Mouse (Mus musculus): ENCODE measurements around the gene Agrp.

Gene Agrp

DNA sequence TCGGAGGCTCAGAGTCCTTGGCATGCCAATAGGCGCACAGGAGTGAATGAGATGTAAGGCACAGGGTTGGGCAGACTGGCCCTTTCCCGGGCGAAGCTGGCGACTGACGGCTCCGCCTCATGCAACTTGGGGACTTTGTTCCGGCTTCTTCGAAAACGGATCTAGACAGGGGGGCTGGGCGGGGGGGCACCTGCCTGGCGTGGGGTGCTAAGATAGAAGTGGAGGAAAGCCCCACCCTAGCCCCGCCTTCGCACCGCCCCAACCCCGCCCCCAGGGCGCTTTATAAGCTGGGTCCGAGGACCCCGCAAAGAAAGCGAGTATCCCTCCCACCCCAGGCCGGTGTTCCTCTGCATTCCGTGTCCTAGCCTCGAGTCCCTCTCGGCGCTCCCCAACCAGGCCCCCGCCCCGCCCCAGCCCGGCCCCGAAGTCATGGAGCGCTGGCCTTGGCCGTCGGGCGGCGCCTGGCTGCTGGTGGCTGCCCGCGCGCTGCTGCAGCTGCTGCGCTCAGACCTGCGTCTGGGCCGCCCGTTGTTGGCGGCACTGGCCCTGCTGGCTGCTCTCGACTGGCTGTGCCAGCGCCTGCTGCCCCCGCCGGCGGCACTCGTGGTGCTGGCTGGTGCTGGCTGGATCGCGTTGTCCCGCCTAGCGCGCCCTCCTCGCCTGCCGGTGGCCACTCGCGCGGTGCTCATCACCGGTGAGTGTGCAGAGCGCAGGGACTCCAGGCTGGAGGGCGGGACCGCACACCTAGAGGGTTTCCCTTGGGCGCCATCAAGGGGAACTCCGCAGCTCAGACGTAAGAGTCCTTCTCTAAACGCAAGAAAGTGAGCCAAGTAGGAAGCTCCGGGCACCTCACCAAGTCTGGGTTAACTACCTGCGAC is 118.5 kb downstream of the Agrp start, which contains the start of gene Hsd11b2:
Gene Hsd11b2, plus strand, starts transcription at position 320 of the 878 bp plus-strand sequence.
- no peak for DNase-seq (ENCODE audit: low spot score)

DNA sequence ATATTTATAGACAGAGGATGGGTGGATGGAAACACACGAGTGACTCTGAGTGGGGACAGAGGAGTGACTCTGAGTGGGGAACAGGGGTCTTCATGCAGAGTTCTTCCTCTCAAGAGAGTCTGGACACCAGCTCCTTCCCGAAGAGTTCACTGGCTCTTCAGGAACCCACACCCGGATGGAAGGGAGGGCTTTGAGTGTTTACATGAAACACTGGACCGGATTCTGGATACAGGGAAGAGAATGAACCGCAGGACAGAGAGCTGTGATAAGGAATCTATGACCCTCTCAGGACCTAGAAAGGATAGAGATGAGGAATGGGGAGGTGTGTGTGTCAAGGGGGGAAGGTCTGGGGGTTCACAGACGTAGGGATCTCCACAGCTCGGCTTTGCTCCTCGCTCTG is 119.8 kb downstream of the Agrp start:
- no peak for DNase-seq (ENCODE audit: low spot score)
